Mouse (Mus musculus) forebrain, embryonic 14.5 days (tissue): ENCODE results near the gene Gm11549. TPM values are rescaled to one million over a fixed set of nuclear protein-coding genes. Genes with fewer than 3 reads are reported as not detected.

Experiments used
- ATAC-seq: fragments of 200-750 bp; cut with Nextera tagmentation; 2 replicates; pipeline ENCODE4 v1.8.0; 2017; ENCODE audit warnings: mild to moderate bottlenecking, moderate library complexity
- DNase-seq: peaks from one replicate; pipeline ENCODE4 v3.0.0-alpha.2; 2015; ENCODE audit warnings: low spot score
- H3K27ac ChIP-seq: fragments of 300-500 bp; sonication (generic); 2 replicates; pipeline ENCODE4 v1.5.1; 2014; ENCODE audit warnings: low read depth, mild to moderate bottlenecking, control low read depth, low read length, moderate library complexity
- H3K27me3 ChIP-seq: fragments of 300-500 bp; sonication (generic); replicated peaks from 2 replicates; pipeline ENCODE4 v1.6.1; 2014; ENCODE audit warnings: low read length, control low read depth, mixed read lengths; ENCODE audit not compliant: control insufficient read depth, insufficient read depth
- H3K36me3 ChIP-seq: fragments of 300-500 bp; sonication (generic); 2 replicates; pipeline ENCODE4 v1.6.1; 2014; ENCODE audit warnings: low read length, control low read depth; ENCODE audit not compliant: control insufficient read depth, insufficient read depth
- H3K4me1 ChIP-seq: fragments of 300-500 bp; sonication (generic); 2 replicates; pipeline ENCODE4 v1.6.1; 2014; ENCODE audit warnings: antibody characterized with exemption, low read length, control low read depth; ENCODE audit not compliant: control insufficient read depth, insufficient read depth
- H3K4me2 ChIP-seq: fragments of 300-500 bp; sonication (generic); 2 replicates; pipeline ENCODE4 v1.6.1; 2014; ENCODE audit warnings: mild to moderate bottlenecking, control low read depth, low read length
- H3K4me3 ChIP-seq: fragments of 300-500 bp; sonication (generic); 2 replicates; pipeline ENCODE4 v1.5.1; 2014; ENCODE audit warnings: low read depth, low read length, control low read depth
- H3K9ac ChIP-seq: fragments of 300-500 bp; sonication (generic); 2 replicates; pipeline ENCODE4 v1.6.1; 2014; ENCODE audit warnings: mild to moderate bottlenecking, low read length, control low read depth, moderate library complexity
- H3K9me3 ChIP-seq: fragments of 300-500 bp; sonication (generic); replicated peaks from 2 replicates; pipeline ENCODE4 v1.6.1; 2016; ENCODE audit warnings: low read length, control low read depth, mixed read lengths; ENCODE audit not compliant: control insufficient read depth
- WGBS: fragments of 180-500 bp; shearing (Covaris S2); extraction: QIAGEN DNeasy Blood & Tissue Kit; methylation state at CpG from one replicate; pipeline ENCODE4 v1.1.7; 2014; 5-methylcytosine and 5-hydroxymethylcytosine counted together
- polyA plus RNA-seq: library from polyadenylated mRNA; unstranded; fragments of >200 nt; fragmentation: Nextera tagmentation; extraction: Ambion mirVana; gene quantifications from 2 replicates; pipeline ENCODE4 v1.2.1, GENCODE M21; 2014

Gene Gm11549
- polyA plus RNA-seq, 1 experiment from 2014 or later = 0.10 TPM

- Histone ChIP-seq H3K27me3 (no peaks in the 10 kb centered on the region), H3K27ac (no peak overlapping the region)
- no peak for ATAC-seq
Observed at GRCm38 (mm10) chr3:36500976-36501375, 20.6 kb downstream of the Gm11549 start.

GRCm38 (mm10) chr3:36499418-36499817, 22.2 kb downstream of the Gm11549 start:
- H3K9me3 ChIP-seq = no peaks in the 10 kb centered on the region
- WGBS = 95% methylated on average over 7 of the region's 7 CpGs
- H3K4me3 ChIP-seq = no peak overlapping the region
- H3K36me3 ChIP-seq = no peaks in the 10 kb centered on the region
- H3K4me2 ChIP-seq = no peak overlapping the region
- no peak overlapping the region for H3K27ac ChIP-seq
- ATAC-seq (no peak), DNase-seq (no peak)
- no peak overlapping the region for H3K9ac ChIP-seq
- no peaks in the 10 kb centered on the region for H3K27me3 ChIP-seq
- H3K4me1 ChIP-seq = no peaks in the 10 kb centered on the region; the same call in 1 of the 2 replicates

More at GRCm38 (mm10) chr3:36500976-36501375, 20.6 kb downstream of the Gm11549 start:
- Histone ChIP-seq H3K36me3 (no peaks in the 10 kb centered on the region), H3K9ac (no peak overlapping the region), H3K9me3 (no peaks in the 10 kb centered on the region), H3K4me1 (no peaks in the 10 kb centered on the region; the same call in 1 of the 2 replicates), H3K4me2 (no peak overlapping the region), H3K4me3 (no peak overlapping the region)
- 87% methylated on average over 8 of the region's 8 CpGs for WGBS
- no peak for DNase-seq

GRCm38 (mm10) chr3:36498224-36498623, 23.4 kb downstream of the Gm11549 start:
- no peaks in the 10 kb centered on the region for H3K27me3 ChIP-seq
- no peak for ATAC-seq
- no peak overlapping the region for H3K9ac ChIP-seq
- 93% methylated on average over 6 of the region's 6 CpGs for WGBS
- H3K36me3 ChIP-seq = no peaks in the 10 kb centered on the region
- H3K4me2 ChIP-seq = no peak overlapping the region
- H3K4me1 ChIP-seq = no peaks in the 10 kb centered on the region; the same call in 1 of the 2 replicates
- no peak for DNase-seq
- H3K27ac ChIP-seq = no peak overlapping the region
- no peaks in the 10 kb centered on the region for H3K9me3 ChIP-seq
- no peak overlapping the region for H3K4me3 ChIP-seq

- no peak overlapping the region for H3K9ac ChIP-seq
- peak; percentile 55 for ATAC-seq
- H3K4me3 ChIP-seq = no peak overlapping the region
- 13% methylated on average over 14 of the region's 14 CpGs for WGBS
- H3K27me3 ChIP-seq = no peaks in the 10 kb centered on the region
- H3K27ac ChIP-seq = no peak overlapping the region
- H3K36me3 ChIP-seq = no peaks in the 10 kb centered on the region
- H3K4me1 ChIP-seq = no peaks in the 10 kb centered on the region; the same call in 1 of the 2 replicates
- peak; percentile 86 for DNase-seq
- no peaks in the 10 kb centered on the region for H3K9me3 ChIP-seq
- no peak overlapping the region for H3K4me2 ChIP-seq
Observed at GRCm38 (mm10) chr3:36496746-36497145, 24.9 kb downstream of the Gm11549 start.

- no peaks in the 10 kb centered on the region for H3K36me3 ChIP-seq
- no peak overlapping the region for H3K27ac ChIP-seq
- DNase-seq (no peak), ATAC-seq (no peak)
- 88% methylated on average over 9 of the region's 9 CpGs for WGBS
- H3K4me1 ChIP-seq = no peaks in the 10 kb centered on the region; the same call in 1 of the 2 replicates
- H3K27me3 ChIP-seq = no peaks in the 10 kb centered on the region
- H3K4me3 ChIP-seq = no peak overlapping the region
- H3K9ac ChIP-seq = no peak overlapping the region
- no peak overlapping the region for H3K4me2 ChIP-seq
- H3K9me3 ChIP-seq = no peaks in the 10 kb centered on the region
Observed at GRCm38 (mm10) chr3:36496273-36496672, 25.3 kb downstream of the Gm11549 start.

- Histone ChIP-seq H3K27ac (no peak overlapping the region), H3K4me2 (no peak overlapping the region), H3K27me3 (no peaks in the 10 kb centered on the region), H3K9ac (no peak overlapping the region), H3K9me3 (no peaks in the 10 kb centered on the region), H3K4me1 (no peaks in the 10 kb centered on the region; the same call in 1 of the 2 replicates), H3K4me3 (no peak overlapping the region), H3K36me3 (no peaks in the 10 kb centered on the region)
- peak; percentile 88 for DNase-seq
- WGBS = 7% methylated on average over 6 of the region's 6 CpGs
- ATAC-seq = peak; percentile 83
Observed at GRCm38 (mm10) chr3:36495436-36495835, 26.2 kb downstream of the Gm11549 start.

- no peak overlapping the region for H3K27ac ChIP-seq
- no peak overlapping the region for H3K4me2 ChIP-seq
- DNase-seq (no peak), ATAC-seq (no peak)
- no peak overlapping the region for H3K9ac ChIP-seq
- no peaks in the 10 kb centered on the region for H3K27me3 ChIP-seq
- no peak overlapping the region for H3K4me3 ChIP-seq
- no peaks in the 10 kb centered on the region for H3K9me3 ChIP-seq
- H3K4me1 ChIP-seq = no peaks in the 10 kb centered on the region; the same call in 1 of the 2 replicates
- H3K36me3 ChIP-seq = no peaks in the 10 kb centered on the region
- WGBS = 87% methylated on average over 2 of the region's 2 CpGs
Observed at GRCm38 (mm10) chr3:36494613-36495012, 27.0 kb downstream of the Gm11549 start.

GRCm38 (mm10) chr3:36493641-36494283, 27.9 kb downstream of the Gm11549 start:
- Histone ChIP-seq H3K27ac (no peak overlapping the region), H3K27me3 (no peaks in the 10 kb centered on the region), H3K4me1 (no peaks in the 10 kb centered on the region; the same call in 1 of the 2 replicates), H3K4me3 (no peak overlapping the region), H3K4me2 (no peak overlapping the region), H3K9me3 (no peaks in the 10 kb centered on the region), H3K36me3 (no peaks in the 10 kb centered on the region), H3K9ac (no peak overlapping the region)
- WGBS = 70% methylated on average over 6 of the region's 6 CpGs
- DNase-seq (peak; percentile 42), ATAC-seq (peak; percentile 42; the same call in 1 of the 2 replicates)

GRCm38 (mm10) chr3:36492716-36493391, 28.8 kb downstream of the Gm11549 start:
- Histone ChIP-seq H3K36me3 (no peaks in the 10 kb centered on the region), H3K4me1 (no peaks in the 10 kb centered on the region; the same call in 1 of the 2 replicates), H3K27me3 (no peaks in the 10 kb centered on the region), H3K9ac (no peak overlapping the region), H3K9me3 (no peaks in the 10 kb centered on the region), H3K4me3 (no peak overlapping the region), H3K27ac (no peak overlapping the region), H3K4me2 (no peak overlapping the region)
- 85% methylated on average over 9 of the region's 9 CpGs for WGBS
- DNase-seq (no peak), ATAC-seq (no peak)
